Mouse (Mus musculus) CH12.LX (cell line): Measurements from ENCODE around the gene Gpx6. TPM values are rescaled to one million over a fixed set of nuclear protein-coding genes. Genes with fewer than 3 reads are reported as not detected.

Experiments used
- DNase-seq: peaks from one replicate; pipeline ENCODE4 v3.0.0-alpha.2; 2013; ENCODE audit errors: extremely low read depth
- H3K27ac ChIP-seq: 2 replicates; pipeline ENCODE4 v1.5.1; 2012; ENCODE audit warnings: low read depth, mild to moderate bottlenecking, control low read depth, moderate library complexity; ENCODE audit not compliant: insufficient read depth
- H3K27me3 ChIP-seq: replicated peaks from 2 replicates; pipeline ENCODE3; 2012; ENCODE audit warnings: inconsistent platforms
- H3K36me3 ChIP-seq, 2 experiments: replicated peaks in 1 of 2; 2 replicates each; pipeline versions ENCODE3 to v1.6.1; 2012; ENCODE audit warnings: inconsistent platforms in 1 of 2, low read length in 1 of 2, mild to moderate bottlenecking in 1 of 2, mixed read lengths in 1 of 2, moderate library complexity in 1 of 2; ENCODE audit not compliant: control insufficient read depth in 1 of 2, insufficient read depth in 1 of 2
- H3K4me1 ChIP-seq, 2 experiments: 2 replicates each; pipeline ENCODE4 v1.6.1; 2012; ENCODE audit warnings: inconsistent platforms in 1 of 2, moderate library complexity in 1 of 2; ENCODE audit not compliant: insufficient read depth in 2 of 2, control insufficient read depth in 1 of 2
- H3K4me2 ChIP-seq: 2 replicates; pipeline ENCODE4 v1.6.1; 2012; ENCODE audit warnings: low read depth, mild to moderate bottlenecking, control low read depth; ENCODE audit not compliant: poor library complexity, insufficient read depth, severe bottlenecking
- H3K4me3 ChIP-seq, 3 experiments: fragments of 150-350 bp in 1 of 3; sonication (generic) in 1 of 3; replicated peaks in 1 of 3; 2 replicates each; pipeline versions ENCODE3 to v1.5.1; 2011 to 2012; ENCODE audit warnings: low read depth in 2 of 3, low read length in 2 of 3, mild to moderate bottlenecking in 2 of 3, moderate library complexity in 2 of 3, control low read depth in 1 of 3, improper control_type of control experiment in 1 of 3, inconsistent platforms in 1 of 3, mixed read lengths in 1 of 3; ENCODE audit not compliant: poor library complexity in 1 of 3
- H3K79me2 ChIP-seq: replicated peaks from 2 replicates; pipeline ENCODE4 v1.6.1; 2012; ENCODE audit warnings: mild to moderate bottlenecking, moderate library complexity; ENCODE audit not compliant: control insufficient read depth, poor library complexity, insufficient read depth, severe bottlenecking; ENCODE audit errors: extremely low read depth
- H3K9ac ChIP-seq: 2 replicates; pipeline ENCODE4 v1.6.1; 2012; ENCODE audit warnings: low read depth, mild to moderate bottlenecking, control low read depth, moderate library complexity; ENCODE audit not compliant: insufficient read depth
- H3K9me3 ChIP-seq: replicated peaks from 2 replicates; pipeline ENCODE3; 2012; ENCODE audit warnings: low read length, inconsistent platforms, mixed read lengths
- BHLHE40 ChIP-seq: IDR thresholded peaks from 2 replicates; pipeline ENCODE4 v1.6.1; 2011; ENCODE audit warnings: mild to moderate bottlenecking, low read depth, low read length, improper control_type of control experiment
- CHD1 ChIP-seq: IDR thresholded peaks from 2 replicates; pipeline ENCODE4 v1.6.1; 2012; ENCODE audit warnings: low read depth, low read length, improper control_type of control experiment, inconsistent platforms
- CHD2 ChIP-seq: IDR thresholded peaks from 2 replicates; pipeline ENCODE4 v1.6.1; 2011; ENCODE audit warnings: low read length, improper control_type of control experiment
- CTCF ChIP-seq, 2 experiments: IDR thresholded peaks in 1 of 2; conservative IDR thresholded peaks in 1 of 2; 2 replicates each; pipeline ENCODE4 v1.5.1; 2011 to 2012; ENCODE audit warnings: low read depth in 2 of 2, low read length in 2 of 2, improper control_type of control experiment in 1 of 2, inconsistent platforms in 1 of 2, mild to moderate bottlenecking in 1 of 2, moderate library complexity in 1 of 2
- E2F4 ChIP-seq: IDR thresholded peaks from 2 replicates; pipeline ENCODE4 v1.6.1; 2011; ENCODE audit warnings: low read depth, low read length, improper control_type of control experiment; ENCODE audit not compliant: insufficient replicate concordance
- ELF1 ChIP-seq: IDR thresholded peaks from 2 replicates; pipeline ENCODE4 v1.6.1; 2014; ENCODE audit warnings: low read depth, mild to moderate bottlenecking, inconsistent platforms, low read length, improper control_type of control experiment
- EP300 ChIP-seq: IDR thresholded peaks from 2 replicates; pipeline ENCODE4 v1.6.1; 2011; ENCODE audit warnings: low read length, improper control_type of control experiment
- GABPA ChIP-seq: IDR thresholded peaks from 2 replicates; pipeline ENCODE4 v1.6.1; 2012; ENCODE audit warnings: low read depth, low read length, improper control_type of control experiment, inconsistent platforms; ENCODE audit not compliant: insufficient replicate concordance
- JUN ChIP-seq: IDR thresholded peaks from 2 replicates; pipeline ENCODE4 v1.6.1; 2011; ENCODE audit warnings: low read depth, mild to moderate bottlenecking, low read length, improper control_type of control experiment, moderate library complexity; ENCODE audit not compliant: insufficient read depth
- JUND ChIP-seq: conservative IDR thresholded peaks from 2 replicates; pipeline ENCODE4 v1.6.1; 2011; ENCODE audit warnings: low read depth, low read length, improper control_type of control experiment
- MYC ChIP-seq: IDR thresholded peaks from 2 replicates; pipeline ENCODE4 v1.6.1; 2011; ENCODE audit warnings: low read depth, mild to moderate bottlenecking, improper control_type of control experiment, low read length
- NELFE ChIP-seq: IDR thresholded peaks from 2 replicates; pipeline ENCODE4 v1.6.1; 2011; ENCODE audit warnings: low read depth, low read length, improper control_type of control experiment
- PAX5 ChIP-seq: IDR thresholded peaks from 2 replicates; pipeline ENCODE4 v1.6.1; 2012; ENCODE audit warnings: low read length, inconsistent platforms, mixed read lengths
- POLR2AphosphoS2 ChIP-seq: IDR thresholded peaks from 2 replicates; pipeline ENCODE4 v1.6.1; 2011; ENCODE audit warnings: low read depth, low read length, improper control_type of control experiment
- RAD21 ChIP-seq: IDR thresholded peaks from 2 replicates; pipeline ENCODE4 v1.6.1; 2011; ENCODE audit warnings: low read depth, mild to moderate bottlenecking, low read length, improper control_type of control experiment, moderate library complexity
- SMC3 ChIP-seq: IDR thresholded peaks from 2 replicates; pipeline ENCODE4 v1.6.1; 2011; ENCODE audit warnings: low read depth, low read length, improper control_type of control experiment
- TCF12 ChIP-seq: IDR thresholded peaks from 2 replicates; pipeline ENCODE4 v1.6.1; 2014; ENCODE audit warnings: low read depth, mild to moderate bottlenecking, inconsistent platforms, low read length, improper control_type of control experiment
- UBTF ChIP-seq: IDR thresholded peaks from 2 replicates; pipeline ENCODE4 v1.6.1; 2012; ENCODE audit warnings: low read depth, mild to moderate bottlenecking, inconsistent platforms, low read length, improper control_type of control experiment, moderate library complexity
- USF1 ChIP-seq: IDR thresholded peaks from 2 replicates; pipeline ENCODE4 v1.6.1; 2014; ENCODE audit warnings: low read depth, mild to moderate bottlenecking, inconsistent platforms, low read length, improper control_type of control experiment
- dilution Hi-C: fragments of 300-500 bp; cut with MboI; formaldehyde crosslinking; loops from 2 replicates; pipeline ENCODE4 v1.14.3; 2020; ENCODE audit warnings: low sequenced_read_pairs; ENCODE audit not compliant: extremely low pct_unique_long_range_greater_than_20kb, extremely low pct_ligation_motif_present
- in situ Hi-C: fragments of 300-500 bp; cut with MboI; formaldehyde crosslinking; loops from 3 replicates; pipeline ENCODE4 v1.14.3; 2019; ENCODE audit warnings: low sequenced_read_pairs, low pct_ligation_motif_present, low pct_unique_long_range_greater_than_20kb, mixed read lengths
- polyA plus RNA-seq: library from polyadenylated mRNA; unstranded; fragments of >175 nt; gene quantifications from 2 replicates; pipeline ENCODE4 v1.2.1, GENCODE M21; 2012; ENCODE audit warnings: low read depth; ENCODE audit not compliant: insufficient read length
- total RNA-seq, 2 experiments: library from RNA; depleted of rRNA; stranded (reverse); fragments of 300-350 nt in 1 of 2; fragments of >200 nt in 1 of 2; gene quantifications; 2 replicates each; pipeline ENCODE4 v1.2.3; 2012 to 2014

The Gpx6 gene
- total and polyA plus RNA-seq, 3 experiments = 1.4 to 2.2 TPM; not detected in 1

DNA sequence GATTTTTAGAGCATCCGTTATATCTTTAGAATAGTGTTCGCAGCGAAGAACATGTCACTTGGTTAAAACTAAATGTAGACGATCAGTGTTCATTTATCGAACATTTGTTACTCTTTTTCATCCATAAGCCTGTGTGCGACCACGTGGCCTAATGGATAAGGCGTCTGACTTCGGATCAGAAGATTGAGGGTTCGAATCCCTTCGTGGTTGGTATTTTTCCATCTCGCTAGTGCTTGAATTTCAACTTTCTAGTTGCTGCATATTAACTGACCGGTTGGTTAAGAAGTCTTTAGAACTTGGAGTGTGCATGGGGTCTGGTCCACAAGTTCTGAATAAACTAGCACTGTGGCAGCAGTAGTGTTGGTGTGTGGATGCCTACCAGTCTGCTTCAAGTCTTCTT lies 32.4 kb upstream of the Gpx6 start (continued):
- TF ChIP-seq GABPA (no peak), JUN (no peak; the same call in 1 of the 2 replicates), RAD21 (no peak), USF1 (peak; percentile 74), CTCF (conservative IDR thresholded peaks at IDR 0.05 in 1 of 2, IDR thresholded peaks at IDR 0.05 in 1 of 2; ENCODE audit: low read depth in 2 of 2, low read length in 2 of 2) (no peak), SMC3 (no peak), MYC (peak; percentile 88), UBTF (no peak), ELF1 (peak; percentile 98), POLR2AphosphoS2 (no peak), NELFE (no peak), EP300 (no peak), BHLHE40 (no peak), TCF12 (no peak), CHD2 (no peak), CHD1 (no peak), E2F4 (peak; percentile 91)

DNA sequence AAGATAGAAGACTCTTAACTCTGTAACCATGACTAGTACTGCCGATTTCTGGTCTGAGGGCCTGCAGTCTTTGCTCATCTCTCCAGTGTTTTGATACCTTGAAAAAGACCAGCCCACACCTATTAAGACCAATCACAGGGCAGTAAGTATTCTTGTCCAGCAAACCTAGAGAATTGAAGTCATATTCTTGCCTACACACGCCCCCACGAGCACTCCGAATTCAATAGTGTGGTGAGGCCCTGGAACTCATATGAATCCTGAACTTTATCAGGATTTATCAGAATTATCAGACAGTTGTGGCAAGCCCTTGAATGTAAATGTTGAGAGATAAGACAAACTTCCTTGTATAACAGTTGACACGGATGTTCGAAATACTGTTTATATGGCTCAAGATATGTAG lies 19.3 kb upstream of the Gpx6 start, which contains the start of gene Gpx5:
Gene Gpx5, minus strand, starts transcription at position 101 of the 400 bp plus-strand sequence.
- Histone ChIP-seq H3K79me2 (no peaks in the 10 kb centered on the region), H3K9me3 (no peaks in the 10 kb centered on the region)
- TF ChIP-seq PAX5 (no peak), JUND (no peak)
- TF ChIP-seq, all 38 proteins: peak for 0
- H3K27me3 ChIP-seq = peaks cover 11% of the 10 kb centered on the region
- in situ Hi-C loops = no loop called here
- no peaks in the 10 kb centered on the region for H3K36me3 ChIP-seq
- H3K9ac ChIP-seq = no peak within 1 kb of the TSS
- H3K27ac ChIP-seq = no peak within 1 kb of the TSS
- H3K4me2 ChIP-seq = no peak within 1 kb of the TSS
- dilution Hi-C loops = no loop called here
- DNase-seq = no peak
- H3K4me3 ChIP-seq = no peak within 1 kb of the TSS
- H3K4me1 ChIP-seq = 0 out of 4 replicates have a peak, but pooled peaks cover 0 to 3% of the 10 kb centered on the region in 2 experiments

DNA sequence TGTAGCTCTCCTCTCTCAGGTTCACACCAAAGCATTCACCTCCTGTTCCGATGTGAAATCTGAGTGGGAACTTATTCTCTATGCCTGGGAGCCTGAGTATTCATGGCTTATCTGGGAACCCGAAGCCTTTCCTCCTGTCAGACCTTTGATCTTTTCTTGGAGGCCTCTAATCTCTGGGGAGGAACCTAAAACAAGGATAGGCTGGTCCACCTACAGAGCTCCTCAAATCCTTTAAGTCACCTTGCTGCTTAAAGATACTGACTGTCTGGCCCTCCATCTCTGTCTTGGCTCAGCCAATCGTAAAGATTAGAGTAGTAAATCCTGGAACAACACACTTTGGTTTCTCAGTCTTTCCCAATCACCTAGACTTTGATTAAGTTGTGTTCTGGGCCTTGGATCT lies 13.4 kb upstream of the Gpx6 start:
- no peaks in the 10 kb centered on the region for H3K27me3 ChIP-seq
- TF ChIP-seq UBTF = no peak
- H3K9me3 ChIP-seq = no peaks in the 10 kb centered on the region
- H3K79me2 ChIP-seq = no peaks in the 10 kb centered on the region
- no peak overlapping the region for H3K4me3 ChIP-seq
- dilution Hi-C loops = no loop called here
- H3K36me3 ChIP-seq = no peaks in the 10 kb centered on the region
- H3K9ac ChIP-seq = no peak overlapping the region
- no peak overlapping the region for H3K4me2 ChIP-seq
- no peak for DNase-seq
- no peak overlapping the region for H3K27ac ChIP-seq
- H3K4me1 ChIP-seq = 0 out of 4 replicates have a peak, but pooled peaks cover 0 to 3% of the 10 kb centered on the region in 2 experiments
- in situ Hi-C loops = no loop called here
